Mouse (Mus musculus) midbrain, embryonic 14.5 days (tissue): Measurements from ENCODE around the gene Zfp369. TPM values are rescaled to one million over a fixed set of nuclear protein-coding genes. Genes with fewer than 3 reads are reported as not detected.
A peak's percentile ranks its signal among the peaks of the same experiment; 100 is the strongest.
"Not testable (repeated sequence)": the region's sequence is repeated elsewhere in the genome, so short reads cannot be mapped to it uniquely, and the experiment has no call there.

ENCODE experiments used
- ATAC-seq: fragments of 200-750 bp; cut with Nextera tagmentation; 2 replicates; pipeline ENCODE4 v1.8.0; 2017; ENCODE audit warnings: moderate number of reproducible peaks, moderate library complexity; ENCODE audit not compliant: low FRiP score, low TSS enrichment
- DNase-seq: peaks from one replicate; pipeline ENCODE4 v3.0.0-alpha.2; 2015
- H3K27ac ChIP-seq: fragments of 300-500 bp; sonication (generic); replicated peaks from 2 replicates; pipeline ENCODE4 v1.5.1; 2014; ENCODE audit warnings: mild to moderate bottlenecking, low read depth, low read length, moderate library complexity
- H3K27me3 ChIP-seq: fragments of 300-500 bp; sonication (generic); 2 replicates; pipeline ENCODE4 v1.6.1; 2014; ENCODE audit warnings: low read length, control low read depth, mixed read lengths; ENCODE audit not compliant: control insufficient read depth, insufficient read depth
- H3K36me3 ChIP-seq: fragments of 300-500 bp; sonication (generic); 2 replicates; pipeline ENCODE4 v1.6.1; 2014; ENCODE audit warnings: low read length, control low read depth; ENCODE audit not compliant: control insufficient read depth, insufficient read depth
- H3K4me1 ChIP-seq: fragments of 300-500 bp; sonication (generic); 2 replicates; pipeline ENCODE4 v1.6.1; 2014; ENCODE audit warnings: mild to moderate bottlenecking, antibody characterized with exemption, low read length, control low read depth; ENCODE audit not compliant: control insufficient read depth, insufficient read depth
- H3K4me2 ChIP-seq: fragments of 300-500 bp; sonication (generic); 2 replicates; pipeline ENCODE4 v1.6.1; 2014; ENCODE audit warnings: mild to moderate bottlenecking, low read length, moderate library complexity
- H3K4me3 ChIP-seq: fragments of 300-500 bp; sonication (generic); replicated peaks from 2 replicates; pipeline ENCODE4 v1.5.1; 2014; ENCODE audit warnings: low read depth, low read length
- H3K9ac ChIP-seq: fragments of 300-500 bp; sonication (generic); replicated peaks from 2 replicates; pipeline ENCODE4 v1.6.1; 2014; ENCODE audit warnings: mild to moderate bottlenecking, low read length, moderate library complexity
- H3K9me3 ChIP-seq: fragments of 300-500 bp; sonication (generic); 2 replicates; pipeline ENCODE4 v1.6.1; 2016; ENCODE audit warnings: low read length, control low read depth, mixed read lengths; ENCODE audit not compliant: control insufficient read depth
- WGBS: fragments of 180-500 bp; shearing (Covaris S2); extraction: QIAGEN DNeasy Blood & Tissue Kit; methylation state at CpG from one replicate; pipeline ENCODE4 v1.1.7; 2014; 5-methylcytosine and 5-hydroxymethylcytosine counted together
- polyA plus RNA-seq: library from polyadenylated mRNA; unstranded; fragments of >200 nt; fragmentation: Nextera tagmentation; extraction: Ambion mirVana; gene quantifications from 2 replicates; pipeline ENCODE4 v1.2.1, GENCODE M21; 2014

Zfp369 gene
- polyA plus RNA-seq, 1 experiment from 2014 or later = 27.3 TPM

- WGBS = 57% methylated on average over 5 of the region's 5 CpGs
- DNase-seq, H3K27me3 ChIP-seq, H3K9ac ChIP-seq, H3K9me3 ChIP-seq, H3K4me3 ChIP-seq, H3K4me2 ChIP-seq, H3K4me1 ChIP-seq, H3K27ac ChIP-seq, ATAC-seq, H3K36me3 ChIP-seq: not testable (repeated sequence)
Observed at GRCm38 (mm10) chr13:65348501-65348900, 69.9 kb downstream of the Zfp369 start.

GRCm38 (mm10) chr13:65351768-65352167, 73.2 kb downstream of the Zfp369 start:
- H3K4me2 ChIP-seq, H3K27me3 ChIP-seq, H3K9ac ChIP-seq, H3K27ac ChIP-seq, H3K36me3 ChIP-seq, H3K4me3 ChIP-seq, H3K4me1 ChIP-seq, ATAC-seq, H3K9me3 ChIP-seq: not testable (repeated sequence)
- peak; percentile 0 for DNase-seq
- WGBS = 12% methylated on average over 30 of the region's 33 CpGs

Other genes with a start within 250 kb of the Zfp369 start
- gene Spata31d1c, start 245.8 kb upstream of the Zfp369 start, polyA plus RNA-seq = not detected in 2 replicates
- gene Prss47, start 226.1 kb upstream of the Zfp369 start, polyA plus RNA-seq = not detected in 2 replicates
- gene Mfsd14b, start 165.8 kb upstream of the Zfp369 start, polyA plus RNA-seq = 29.7 and 33.7 TPM in 2 replicates
- not detected in 2 replicates for gene Olfr465-ps1, start 140.7 kb upstream of the Zfp369 start, polyA plus RNA-seq
- not detected in 2 replicates for gene Olfr466, start 128.6 kb upstream of the Zfp369 start, polyA plus RNA-seq
- 0.08 TPM in 1 of 2 replicates, not detected in the other for gene Nlrp4f, start 72.8 kb upstream of the Zfp369 start, polyA plus RNA-seq
- gene Gm10775, start 19.3 kb upstream of the Zfp369 start, polyA plus RNA-seq = 0.30 TPM in 1 of 2 replicates, not detected in the other
- not detected in 2 replicates for gene Gm10139, start 233.9 kb downstream of the Zfp369 start, polyA plus RNA-seq